Mouse (Mus musculus) midbrain, embryonic 13.5 days (tissue): ENCODE results near the gene Uvrag. TPM values are rescaled to one million over a fixed set of nuclear protein-coding genes. Genes with fewer than 3 reads are reported as not detected.

Experiments used
- ATAC-seq: fragments of 200-750 bp; cut with Nextera tagmentation; 2 replicates; pipeline ENCODE4 v1.8.0; 2017; ENCODE audit warnings: mild to moderate bottlenecking, moderate TSS enrichment, moderate library complexity
- H3K27ac ChIP-seq: fragments of 300-500 bp; sonication (generic); 2 replicates; pipeline ENCODE4 v1.5.1; 2015; ENCODE audit warnings: inconsistent platforms, mild to moderate bottlenecking, moderate library complexity
- H3K27me3 ChIP-seq: fragments of 300-500 bp; sonication (generic); 2 replicates; pipeline ENCODE4 v1.6.1; 2015; ENCODE audit warnings: mild to moderate bottlenecking, inconsistent platforms
- H3K36me3 ChIP-seq: fragments of 300-500 bp; sonication (generic); 2 replicates; pipeline ENCODE4 v1.6.1; 2015; ENCODE audit warnings: mild to moderate bottlenecking, inconsistent platforms
- H3K4me1 ChIP-seq: fragments of 300-500 bp; sonication (generic); replicated peaks from 2 replicates; pipeline ENCODE4 v1.6.1; 2015; ENCODE audit warnings: inconsistent platforms
- H3K4me2 ChIP-seq: fragments of 300-500 bp; sonication (generic); replicated peaks from 2 replicates; pipeline ENCODE4 v1.6.1; 2015; ENCODE audit warnings: moderate library complexity, mild to moderate bottlenecking, inconsistent platforms
- H3K4me3 ChIP-seq: fragments of 300-500 bp; sonication (generic); replicated peaks from 2 replicates; pipeline ENCODE4 v1.5.1; 2015; ENCODE audit warnings: mild to moderate bottlenecking, inconsistent platforms
- H3K9ac ChIP-seq: fragments of 300-500 bp; sonication (generic); replicated peaks from 2 replicates; pipeline ENCODE4 v1.6.1; 2015; ENCODE audit warnings: mild to moderate bottlenecking, inconsistent platforms
- H3K9me3 ChIP-seq: fragments of 300-500 bp; sonication (generic); 2 replicates; pipeline ENCODE4 v1.6.1; 2016; ENCODE audit warnings: mild to moderate bottlenecking, inconsistent platforms
- WGBS: fragments of 180-500 bp; shearing (Covaris S2); methylation state at CpG from one replicate; pipeline ENCODE4 v1.1.7; 2015; 5-methylcytosine and 5-hydroxymethylcytosine counted together
- polyA plus RNA-seq: library from polyadenylated mRNA; unstranded; fragments of >200 nt; fragmentation: Nextera tagmentation; extraction: Ambion mirVana; gene quantifications from 2 replicates; pipeline ENCODE4 v1.2.1, GENCODE M21; 2015

Uvrag gene
- polyA plus RNA-seq, 1 experiment from 2014 or later = 13.1 TPM

GRCm38 (mm10) chr7:98997760-98998159 lies 143.2 kb downstream of the Uvrag start:
- 93% methylated on average over 7 of the region's 7 CpGs for WGBS
- Histone ChIP-seq H3K4me3 (no peak overlapping the region), H3K9ac (no peak overlapping the region), H3K9me3 (no peaks in the 10 kb centered on the region), H3K27me3 (no peaks in the 10 kb centered on the region), H3K4me2 (no peak overlapping the region), H3K27ac (no peak overlapping the region), H3K36me3 (no peaks in the 10 kb centered on the region), H3K4me1 (no peaks in the 10 kb centered on the region)
- ATAC-seq = no peak

- H3K4me2 ChIP-seq = no peak overlapping the region
- H3K27ac ChIP-seq = no peak overlapping the region
- no peaks in the 10 kb centered on the region for H3K36me3 ChIP-seq
- H3K4me3 ChIP-seq = no peak overlapping the region
- no peaks in the 10 kb centered on the region for H3K9me3 ChIP-seq
- no peak for ATAC-seq
- WGBS = 95% methylated on average over 6 of the region's 6 CpGs
- H3K4me1 ChIP-seq = no peaks in the 10 kb centered on the region
- H3K27me3 ChIP-seq = no peaks in the 10 kb centered on the region
- no peak overlapping the region for H3K9ac ChIP-seq
These were observed 144.2 kb downstream of the Uvrag start for GRCm38 (mm10) chr7:98996791-98997190.

- 92% methylated on average over 5 of the region's 5 CpGs for WGBS
- Histone ChIP-seq H3K27ac (no peak overlapping the region), H3K9me3 (no peaks in the 10 kb centered on the region), H3K4me1 (no peaks in the 10 kb centered on the region), H3K4me2 (no peak overlapping the region), H3K4me3 (no peak overlapping the region), H3K27me3 (no peaks in the 10 kb centered on the region), H3K9ac (no peak overlapping the region), H3K36me3 (0 out of 2 replicates have a peak, but pooled peaks cover 4% of the 10 kb centered on the region)
- no peak for ATAC-seq
These were observed 145.7 kb downstream of the Uvrag start for GRCm38 (mm10) chr7:98995126-98995727.

GRCm38 (mm10) chr7:98994137-98994536 lies 146.8 kb downstream of the Uvrag start:
- no peak overlapping the region for H3K4me2 ChIP-seq
- H3K27me3 ChIP-seq = no peaks in the 10 kb centered on the region
- no peaks in the 10 kb centered on the region for H3K4me1 ChIP-seq
- no peak for ATAC-seq
- H3K36me3 ChIP-seq = 0 out of 2 replicates have a peak, but pooled peaks cover 4% of the 10 kb centered on the region
- no peaks in the 10 kb centered on the region for H3K9me3 ChIP-seq
- no peak overlapping the region for H3K27ac ChIP-seq
- H3K9ac ChIP-seq = no peak overlapping the region
- no peak overlapping the region for H3K4me3 ChIP-seq
- WGBS = 80% methylated on average over 6 of the region's 6 CpGs

- Histone ChIP-seq H3K9me3 (no peaks in the 10 kb centered on the region), H3K36me3 (0 out of 2 replicates have a peak, but pooled peaks cover 4% of the 10 kb centered on the region), H3K4me3 (no peak overlapping the region), H3K4me1 (no peaks in the 10 kb centered on the region), H3K9ac (no peak overlapping the region), H3K27me3 (no peaks in the 10 kb centered on the region), H3K27ac (no peak overlapping the region), H3K4me2 (no peak overlapping the region)
- no peak for ATAC-seq
- WGBS = 87% methylated on average over 4 of the region's 4 CpGs
These were observed 147.5 kb downstream of the Uvrag start for GRCm38 (mm10) chr7:98993395-98993794.

GRCm38 (mm10) chr7:98991204-98991761 lies 149.7 kb downstream of the Uvrag start:
- WGBS = 91% methylated on average over 2 of the region's 2 CpGs
- Histone ChIP-seq H3K4me1 (no peaks in the 10 kb centered on the region), H3K27me3 (no peaks in the 10 kb centered on the region), H3K4me3 (no peak overlapping the region), H3K9me3 (no peaks in the 10 kb centered on the region), H3K27ac (no peak overlapping the region), H3K9ac (no peak overlapping the region), H3K36me3 (0 out of 2 replicates have a peak, but pooled peaks cover 4% of the 10 kb centered on the region), H3K4me2 (no peak overlapping the region)
- no peak for ATAC-seq

- H3K9ac ChIP-seq = no peak overlapping the region
- WGBS = 81% methylated on average over 1 of the region's 1 CpGs
- ATAC-seq = no peak
- no peaks in the 10 kb centered on the region for H3K9me3 ChIP-seq
- no peaks in the 10 kb centered on the region for H3K4me1 ChIP-seq
- no peak overlapping the region for H3K27ac ChIP-seq
- no peak overlapping the region for H3K4me2 ChIP-seq
- H3K27me3 ChIP-seq = no peaks in the 10 kb centered on the region
- H3K36me3 ChIP-seq = 0 out of 2 replicates have a peak, but pooled peaks cover 4% of the 10 kb centered on the region
- no peak overlapping the region for H3K4me3 ChIP-seq
These were observed 150.4 kb downstream of the Uvrag start for GRCm38 (mm10) chr7:98990510-98990909.

GRCm38 (mm10) chr7:98986962-98987441 lies 153.9 kb downstream of the Uvrag start:
- no peak overlapping the region for H3K4me3 ChIP-seq
- H3K27me3 ChIP-seq = no peaks in the 10 kb centered on the region
- peaks cover 17% of the 10 kb centered on the region; the same call in 1 of the 2 replicates for H3K4me1 ChIP-seq
- no peaks in the 10 kb centered on the region for H3K9me3 ChIP-seq
- H3K36me3 ChIP-seq = 0 out of 2 replicates have a peak, but pooled peaks cover 4% of the 10 kb centered on the region
- no peak for ATAC-seq
- WGBS = 92% methylated on average over 14 of the region's 14 CpGs
- no peak overlapping the region for H3K27ac ChIP-seq
- H3K9ac ChIP-seq = no peak overlapping the region
- H3K4me2 ChIP-seq = no peak overlapping the region

- Histone ChIP-seq H3K27ac (no peak overlapping the region), H3K4me3 (no peak overlapping the region), H3K36me3 (0 out of 2 replicates have a peak, but pooled peaks cover 4% of the 10 kb centered on the region), H3K9ac (no peak overlapping the region), H3K9me3 (no peaks in the 10 kb centered on the region), H3K4me2 (no peak overlapping the region), H3K27me3 (no peaks in the 10 kb centered on the region), H3K4me1 (peaks cover 17% of the 10 kb centered on the region; the same call in 1 of the 2 replicates)
- ATAC-seq = no peak
- WGBS = 72% methylated on average over 2 of the region's 2 CpGs
These were observed 155.0 kb downstream of the Uvrag start for GRCm38 (mm10) chr7:98985935-98986334.

- Histone ChIP-seq H3K36me3 (0 out of 2 replicates have a peak, but pooled peaks cover 2% of the 10 kb centered on the region), H3K4me1 (peaks cover 17% of the 10 kb centered on the region; the same call in 1 of the 2 replicates), H3K27me3 (no peaks in the 10 kb centered on the region), H3K4me2 (no peak overlapping the region), H3K4me3 (no peak overlapping the region), H3K9me3 (no peaks in the 10 kb centered on the region), H3K27ac (no peak overlapping the region), H3K9ac (no peak overlapping the region)
- WGBS = 80% methylated on average over 6 of the region's 6 CpGs
- no peak for ATAC-seq
These were observed 155.5 kb downstream of the Uvrag start for GRCm38 (mm10) chr7:98985489-98985888.

- H3K4me1 ChIP-seq = peaks cover 17% of the 10 kb centered on the region; the same call in 1 of the 2 replicates
- H3K27me3 ChIP-seq = no peaks in the 10 kb centered on the region
- H3K9me3 ChIP-seq = no peaks in the 10 kb centered on the region
- H3K9ac ChIP-seq = no peak overlapping the region
- no peak for ATAC-seq
- H3K4me3 ChIP-seq = no peak overlapping the region
- no peak overlapping the region for H3K27ac ChIP-seq
- H3K4me2 ChIP-seq = no peak overlapping the region
- WGBS = 34% methylated on average over 7 of the region's 7 CpGs
- no peaks in the 10 kb centered on the region for H3K36me3 ChIP-seq
These were observed 156.6 kb downstream of the Uvrag start for GRCm38 (mm10) chr7:98984319-98984718.

GRCm38 (mm10) chr7:98983058-98983457 lies 157.9 kb downstream of the Uvrag start:
- H3K9ac ChIP-seq = no peak overlapping the region
- 63% methylated on average over 12 of the region's 12 CpGs for WGBS
- no peak for ATAC-seq

More at GRCm38 (mm10) chr7:98983058-98983457, 157.9 kb downstream of the Uvrag start:
- H3K4me3 ChIP-seq = no peak overlapping the region
- H3K27ac ChIP-seq = no peak overlapping the region
- H3K27me3 ChIP-seq = no peaks in the 10 kb centered on the region
- peaks cover 17% of the 10 kb centered on the region; the same call in 1 of the 2 replicates for H3K4me1 ChIP-seq
- no peak overlapping the region for H3K4me2 ChIP-seq
- H3K36me3 ChIP-seq = no peaks in the 10 kb centered on the region
- no peaks in the 10 kb centered on the region for H3K9me3 ChIP-seq
